Mouse (Mus musculus) adrenal gland, adult 2 months (tissue): ENCODE results near the gene Clk2. TPM values are rescaled to one million over a fixed set of nuclear protein-coding genes. Genes with fewer than 3 reads are reported as not detected.
"Not testable (repeated sequence)": the region's sequence is repeated elsewhere in the genome, so short reads cannot be mapped to it uniquely, and the experiment has no call there.

Source experiments
- DNase-seq: peaks from one replicate; pipeline ENCODE4 v3.0.0; 2021
- polyA plus RNA-seq: library from polyadenylated mRNA; depleted of rRNA; stranded (reverse); fragments of >200 nt; gene quantifications from 2 replicates; pipeline ENCODE4 v1.2.3, GENCODE M21; 2012
- total RNA-seq, 2 experiments: library from RNA; stranded (reverse); gene quantifications; 2 replicates each; pipeline ENCODE4 v1.2.3; 2021

Clk2 gene
- total and polyA plus RNA-seq, 3 experiments = 39.3 to 73.3 (median 63.4) TPM

DNA sequence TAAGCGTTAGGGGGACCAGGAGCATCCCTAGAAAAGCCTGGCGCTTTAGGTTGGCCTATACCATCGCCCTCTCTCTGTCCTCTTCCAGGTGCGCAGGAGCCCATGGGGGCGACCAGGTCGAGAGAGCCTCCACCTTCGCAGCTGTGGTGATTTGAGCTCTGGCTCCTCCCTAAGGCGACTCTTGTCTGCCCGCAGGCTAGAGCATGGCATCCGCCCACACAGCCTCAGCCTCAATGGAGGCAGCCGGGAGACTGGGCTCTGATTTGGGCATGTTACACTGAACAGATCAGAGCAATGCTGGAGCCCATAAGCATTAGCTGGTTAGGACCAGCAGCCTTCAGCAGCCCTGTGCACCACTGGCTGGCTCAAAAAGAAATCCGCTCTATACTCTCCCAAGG is 23.9 kb downstream of the Clk2 start:
- DNase-seq = no peak

DNA sequence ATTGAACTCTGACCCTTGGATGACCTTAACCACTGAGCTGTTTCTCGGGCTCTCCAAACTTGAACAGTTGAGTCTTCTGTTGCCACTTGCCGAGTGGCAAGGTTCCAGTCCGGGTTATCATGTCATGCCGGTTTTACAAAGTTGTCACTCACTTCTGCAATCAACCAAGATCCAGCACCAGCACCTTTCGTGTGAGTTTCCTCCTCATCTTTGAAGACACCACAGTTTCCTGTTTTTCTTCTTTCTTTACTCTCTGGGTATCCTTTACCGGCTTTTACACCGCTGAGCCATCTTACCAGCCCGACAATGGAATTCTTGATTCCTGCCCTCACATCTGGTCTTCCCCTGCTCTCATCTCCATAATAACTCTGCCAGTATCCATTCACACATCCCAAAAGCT is 25.8 kb downstream of the Clk2 start:
- DNase-seq = no peak

DNA sequence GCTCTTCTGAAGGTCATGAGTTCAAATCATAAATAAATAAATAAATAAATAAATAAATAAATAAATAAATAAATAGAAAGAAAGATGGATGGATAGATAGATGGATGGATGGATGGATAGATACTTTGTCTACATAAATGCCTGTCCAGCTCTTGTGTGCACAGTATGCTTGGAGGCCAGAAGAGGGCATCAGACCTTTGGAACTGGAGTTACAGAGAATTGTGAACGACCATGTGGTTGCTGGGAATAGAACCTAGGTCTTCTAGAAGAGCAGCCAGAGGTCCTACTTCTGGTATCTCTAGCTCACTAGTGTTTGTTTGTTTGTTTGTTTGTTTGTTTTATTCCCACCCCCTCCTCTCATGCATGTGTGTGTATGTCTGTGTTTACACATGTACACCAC is 28.8 kb downstream of the Clk2 start:
- no peak for DNase-seq

DNA sequence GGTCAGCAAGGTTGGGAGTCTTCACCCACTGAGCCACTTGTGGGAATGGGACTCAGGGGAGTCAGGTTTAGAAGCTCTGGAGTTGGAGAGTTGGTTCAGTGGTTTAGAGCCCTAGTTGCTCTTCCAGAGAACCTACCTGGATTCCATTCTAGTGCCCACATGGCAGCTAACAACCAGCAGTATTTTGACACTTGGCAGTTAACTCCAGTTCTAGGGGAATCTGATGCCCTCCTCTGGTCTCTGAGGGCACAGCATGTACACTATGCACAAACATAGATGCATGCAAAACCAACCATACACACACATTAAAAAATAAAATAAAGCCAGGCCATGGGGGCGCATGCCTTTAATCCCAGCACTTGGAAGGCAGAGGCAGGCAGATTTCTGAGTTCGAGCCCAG is 29.3 kb downstream of the Clk2 start:
- DNase-seq = no peak

DNA sequence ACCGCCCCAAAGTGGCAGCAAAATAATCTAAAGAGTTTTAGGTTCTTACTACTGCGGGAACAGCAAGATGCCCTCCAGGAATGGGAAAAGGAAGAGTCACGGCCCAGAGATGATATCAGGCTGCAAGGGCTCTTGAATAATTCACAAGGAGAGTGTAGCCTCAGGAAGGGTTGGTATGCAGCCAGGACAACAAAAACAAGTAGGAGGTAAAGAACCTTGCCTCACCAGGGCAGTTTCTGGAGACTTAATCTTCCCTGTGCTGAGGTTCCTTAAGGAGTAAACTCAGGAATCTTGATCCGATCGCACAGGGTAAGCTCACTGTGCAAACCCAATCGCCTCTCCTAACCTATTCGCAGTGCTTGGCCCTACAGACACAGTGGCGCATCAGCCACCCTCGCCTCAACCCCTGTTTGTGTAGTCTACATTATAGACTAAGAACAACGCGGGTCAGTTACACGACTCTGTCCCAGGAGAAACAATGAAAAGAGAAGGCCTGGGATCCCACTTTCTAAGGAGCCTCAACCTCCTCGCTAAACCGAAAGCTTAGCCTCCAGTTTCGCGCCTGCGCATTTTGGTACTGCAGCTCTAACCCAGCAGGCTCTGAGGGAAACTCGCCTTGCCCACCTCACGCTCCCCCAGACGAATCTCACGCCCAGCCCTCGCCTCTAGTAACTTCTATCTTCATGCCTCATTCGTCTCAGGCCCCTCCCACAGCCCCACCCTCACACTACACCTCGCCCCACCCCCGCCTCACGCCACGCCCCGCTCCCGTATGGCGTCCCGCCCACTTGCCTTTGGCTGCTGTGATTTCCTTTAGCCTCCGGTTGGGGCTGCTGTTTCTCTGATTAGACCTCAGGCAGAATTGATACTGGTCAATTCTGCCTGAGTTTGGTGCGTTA is 31.6 kb downstream of the Clk2 start:
- peak; percentile 91 for DNase-seq

DNA sequence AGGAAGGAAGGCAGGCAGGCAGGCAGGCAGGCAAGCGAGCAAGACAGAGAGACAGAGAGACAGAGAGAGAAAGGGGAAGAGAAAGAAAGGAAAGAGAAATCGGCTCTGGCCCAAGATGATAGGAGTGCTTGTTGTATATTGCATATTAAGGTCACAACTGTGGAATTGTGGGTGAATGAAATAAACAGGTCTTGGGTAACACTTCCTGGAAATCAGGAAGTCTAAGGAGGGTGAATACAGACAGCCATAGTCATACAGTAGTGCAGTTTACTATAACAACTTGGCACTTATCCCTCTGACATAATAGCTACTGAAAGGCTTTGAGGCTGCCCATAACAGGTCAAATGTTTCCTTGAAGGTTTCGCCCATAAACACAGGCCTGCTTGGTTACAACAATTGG is 35.2 kb downstream of the Clk2 start:
- no peak for DNase-seq

DNA sequence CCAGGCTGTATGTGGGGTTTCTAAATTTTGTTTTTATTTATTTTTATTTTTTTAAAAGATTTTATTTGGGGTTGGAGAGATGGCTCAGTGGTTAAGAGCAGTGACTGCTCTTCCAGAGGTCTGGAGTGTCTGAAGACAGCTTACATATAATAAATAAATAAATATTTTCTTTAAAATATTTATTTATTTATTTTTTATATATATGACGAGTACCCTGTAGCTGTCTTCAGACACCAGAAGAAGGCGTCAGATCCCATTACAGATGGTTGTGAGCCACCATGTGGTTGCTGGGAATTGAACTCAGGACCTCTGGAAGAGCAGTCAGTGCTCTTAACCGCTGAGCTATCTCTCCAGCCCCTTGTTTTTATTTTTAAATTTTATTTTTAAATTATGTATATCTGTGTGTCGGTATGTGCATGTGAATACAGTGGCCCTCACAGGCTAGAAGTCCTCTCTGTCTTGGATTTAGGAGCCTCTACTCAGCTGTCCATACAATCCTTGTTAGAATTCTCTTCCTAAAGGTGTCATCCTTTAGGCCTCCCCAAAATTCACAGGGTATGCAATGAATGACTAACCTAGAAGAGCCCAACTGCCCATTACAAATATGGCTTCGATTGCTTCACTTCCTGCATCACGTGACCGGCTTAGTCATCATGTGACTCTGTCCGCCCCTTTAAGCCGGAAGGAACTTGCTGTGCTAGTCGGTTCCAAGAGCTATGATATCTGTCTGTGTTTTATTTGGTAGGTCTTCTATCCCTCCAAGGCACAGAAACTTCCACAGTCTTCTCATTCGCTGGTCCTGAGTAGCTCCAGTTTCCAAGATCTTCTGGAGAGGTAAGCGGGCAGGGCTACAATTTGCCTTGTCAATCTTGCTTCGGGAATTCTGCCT is 37.9 kb downstream of the Clk2 start, which contains the start of gene Gba:
Gene Gba, plus strand, starts transcription at position 676 of the 889 bp plus-strand sequence.
- DNase-seq = peak; percentile 88

DNA sequence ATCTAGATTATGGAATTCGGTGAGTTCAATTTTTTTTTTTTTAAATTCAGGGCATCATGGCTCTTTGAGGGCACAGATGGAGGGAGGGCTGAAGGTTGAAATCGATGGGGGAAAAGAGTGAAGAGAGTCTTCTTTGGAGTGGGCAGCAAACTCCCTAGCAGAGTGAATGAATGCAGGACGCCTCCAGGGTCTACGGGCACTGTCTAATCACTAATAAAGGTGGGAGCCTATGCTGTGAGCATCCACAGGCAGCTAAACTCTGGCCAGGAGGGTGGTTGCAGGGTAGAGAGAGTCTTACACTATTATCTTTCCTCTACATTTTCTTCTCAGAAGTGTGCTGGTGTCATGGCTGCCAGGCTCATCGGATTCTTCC is 38.5 kb downstream of the Clk2 start:
- DNase-seq = no peak

DNA sequence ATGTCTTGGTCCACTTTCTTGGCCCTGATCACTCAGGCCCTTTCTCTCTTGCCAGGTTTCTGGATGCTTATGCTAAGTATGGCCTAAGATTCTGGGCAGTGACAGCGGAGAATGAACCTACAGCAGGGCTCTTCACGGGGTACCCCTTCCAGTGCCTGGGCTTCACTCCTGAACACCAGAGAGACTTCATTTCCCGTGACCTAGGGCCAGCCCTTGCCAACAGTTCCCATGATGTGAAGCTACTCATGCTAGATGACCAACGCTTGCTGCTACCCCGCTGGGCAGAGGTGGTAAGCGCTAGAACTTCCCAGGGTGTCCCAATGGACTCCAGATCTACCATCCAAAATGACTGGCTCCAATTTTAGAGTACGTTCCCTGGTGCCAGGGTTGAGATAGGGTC is 41.5 kb downstream of the Clk2 start:
- no peak for DNase-seq

DNA sequence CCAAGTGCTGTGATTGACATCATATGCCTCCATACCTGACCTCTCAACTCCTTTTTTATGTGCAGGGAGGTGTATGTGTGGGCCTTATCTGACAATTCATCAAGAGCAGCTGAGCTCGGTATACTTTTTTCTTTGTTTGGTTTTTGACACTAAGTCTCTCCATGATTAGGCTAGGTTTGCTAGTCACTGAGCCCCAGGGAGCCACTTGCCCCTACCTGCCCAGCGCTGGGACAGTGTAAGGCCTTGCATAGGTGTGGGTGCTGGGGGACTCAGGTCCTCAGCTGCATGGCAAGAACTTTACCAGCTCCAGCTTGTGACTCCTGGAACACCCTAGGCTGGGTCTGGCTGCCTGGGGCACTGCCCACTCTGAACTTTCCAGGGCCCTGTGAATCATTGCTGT is 42.1 kb downstream of the Clk2 start:
- no peak for DNase-seq

DNA sequence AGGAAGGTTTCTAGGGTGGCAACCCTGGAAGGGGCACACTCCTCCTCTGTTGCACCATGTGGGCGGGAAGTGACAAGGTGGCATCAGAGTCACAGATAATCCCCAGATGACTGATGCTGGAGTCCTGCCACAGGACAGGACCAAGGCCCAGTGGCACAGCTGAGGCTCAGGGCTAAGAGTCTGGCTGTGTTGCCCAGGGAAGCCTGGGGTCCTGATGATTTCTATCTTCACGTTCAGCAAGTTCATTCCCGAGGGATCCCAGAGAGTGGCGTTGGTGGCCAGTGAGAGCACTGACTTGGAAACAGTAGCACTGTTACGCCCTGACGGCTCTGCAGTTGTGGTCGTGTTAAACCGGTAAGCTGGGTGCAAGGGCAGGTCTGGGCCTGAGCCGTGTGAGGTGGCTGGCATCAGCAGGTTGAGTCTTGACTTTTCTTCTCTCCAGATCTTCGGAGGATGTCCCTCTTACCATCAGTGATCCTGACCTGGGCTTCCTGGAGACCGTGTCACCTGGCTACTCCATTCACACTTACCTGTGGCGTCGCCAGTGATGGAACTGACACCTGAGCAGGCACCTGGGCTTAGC is 43.6 kb downstream of the Clk2 start:
- DNase-seq = no peak

DNA sequence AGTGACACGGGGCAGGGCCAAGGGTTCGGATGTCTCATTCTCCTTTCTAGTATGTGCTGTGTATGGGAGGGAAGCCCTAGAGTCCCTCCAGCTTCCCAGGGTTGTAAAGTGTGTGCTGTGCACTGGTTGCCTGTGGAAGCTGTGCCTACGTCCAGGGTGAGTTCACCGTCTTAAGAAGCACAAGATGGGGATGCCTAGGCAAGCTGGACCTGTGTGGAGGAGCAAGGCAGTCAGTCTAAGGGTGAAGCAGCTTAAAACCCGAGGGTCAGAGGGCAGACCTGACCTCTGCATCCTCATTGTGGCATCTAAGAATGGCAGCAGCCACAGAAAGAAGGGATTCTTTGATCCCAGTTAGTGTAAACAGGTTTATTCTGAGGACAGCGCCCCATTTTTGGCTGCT is 44.1 kb downstream of the Clk2 start:
- DNase-seq = no peak

DNA sequence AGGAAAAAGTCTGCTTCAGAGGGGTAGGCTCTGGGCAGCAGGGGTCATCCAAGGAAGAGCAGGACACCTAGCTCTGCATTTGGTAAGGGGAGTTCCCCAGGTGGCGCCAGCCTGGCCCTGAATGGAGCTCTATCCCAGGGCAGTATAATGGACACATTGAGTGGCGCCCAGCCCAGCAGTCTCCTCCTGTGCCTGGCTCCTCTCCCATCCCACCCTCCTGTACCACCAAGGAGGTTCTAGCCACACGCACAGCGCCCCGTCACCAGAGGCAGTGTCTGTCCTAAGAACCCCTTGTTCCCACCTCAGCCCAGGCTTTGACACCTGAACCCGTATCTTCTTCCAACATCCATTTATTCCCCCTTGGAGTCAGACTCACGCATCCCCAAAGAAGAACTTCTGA is 45.1 kb downstream of the Clk2 start:
- DNase-seq = no peak

DNA sequence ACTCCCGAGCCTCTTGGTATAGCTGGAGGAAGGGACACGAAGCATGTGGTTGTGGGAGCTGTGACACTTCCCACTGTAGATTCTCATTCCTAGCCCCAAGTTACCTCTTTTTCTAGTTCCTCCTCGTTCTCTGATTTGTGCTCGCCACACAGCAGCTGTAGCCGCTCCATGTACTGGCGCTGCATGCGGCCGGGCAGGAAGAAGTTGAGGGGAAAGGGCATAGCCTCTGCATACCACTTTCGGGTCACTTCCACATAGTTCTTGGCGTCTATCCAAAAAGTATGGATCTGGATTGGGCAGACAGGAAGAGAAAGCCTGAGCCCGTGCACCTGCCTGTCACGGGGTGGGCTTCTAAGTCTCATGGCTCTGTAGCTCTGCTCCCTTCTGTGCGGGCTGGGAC is 45.6 kb downstream of the Clk2 start:
- no peak for DNase-seq

DNA sequence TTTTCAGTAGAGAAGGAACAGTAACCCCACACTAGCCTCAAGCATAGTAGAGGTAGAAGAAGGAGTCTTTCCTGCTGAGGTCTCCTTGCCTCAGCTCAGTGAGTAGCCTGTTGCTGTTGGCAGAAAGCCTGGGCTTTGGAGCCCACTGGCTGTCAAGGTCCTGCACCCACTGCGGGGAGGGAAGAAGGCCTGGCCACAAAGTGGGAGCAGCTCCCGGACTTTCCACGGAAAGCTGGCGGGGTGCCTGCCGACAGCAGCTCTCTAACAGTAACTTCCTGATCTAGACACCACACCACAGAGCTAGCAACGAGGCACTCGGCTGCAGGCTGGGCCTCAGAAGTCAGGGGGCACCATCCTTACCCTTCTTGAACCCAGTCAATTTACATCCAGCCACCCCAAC is 46.1 kb downstream of the Clk2 start:
- DNase-seq = peak; percentile 64

DNA sequence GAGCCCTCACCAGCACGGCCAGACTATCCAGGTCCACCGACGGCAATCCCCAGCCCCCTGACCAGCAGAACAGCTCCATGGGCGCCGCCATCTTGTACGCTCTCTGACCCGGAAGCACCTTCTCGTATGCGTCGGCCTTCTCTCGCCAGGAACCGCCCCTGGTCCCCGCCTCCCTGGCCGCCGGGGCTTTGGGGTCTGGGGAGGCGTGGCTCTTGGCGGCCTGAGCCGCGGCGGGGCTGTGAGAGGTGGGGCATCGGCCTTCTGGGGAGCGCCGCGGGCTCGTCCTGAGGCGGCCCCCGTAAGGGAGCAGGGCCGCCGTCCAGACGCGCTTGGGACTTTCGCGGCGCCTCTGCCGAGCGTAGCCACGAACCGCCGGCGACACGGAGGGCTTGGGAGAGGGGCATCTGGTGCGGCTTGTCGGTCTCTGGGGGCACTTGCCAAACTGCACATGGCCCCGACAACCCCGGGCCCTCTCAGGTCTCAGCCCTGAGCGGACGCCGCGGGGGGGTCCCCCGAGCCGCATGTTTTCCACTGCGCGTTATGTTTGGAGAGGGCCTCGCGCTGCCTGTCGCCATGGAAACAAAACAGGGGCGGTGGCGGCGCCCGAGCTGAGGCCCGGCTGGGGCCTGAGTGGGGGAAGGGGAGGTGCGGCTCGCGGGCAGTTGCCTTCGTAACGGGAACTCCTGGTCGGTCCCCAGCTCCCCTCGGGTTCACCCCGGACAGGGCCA is 49.4 kb downstream of the Clk2 start:
- peak; percentile 95 for DNase-seq

DNA sequence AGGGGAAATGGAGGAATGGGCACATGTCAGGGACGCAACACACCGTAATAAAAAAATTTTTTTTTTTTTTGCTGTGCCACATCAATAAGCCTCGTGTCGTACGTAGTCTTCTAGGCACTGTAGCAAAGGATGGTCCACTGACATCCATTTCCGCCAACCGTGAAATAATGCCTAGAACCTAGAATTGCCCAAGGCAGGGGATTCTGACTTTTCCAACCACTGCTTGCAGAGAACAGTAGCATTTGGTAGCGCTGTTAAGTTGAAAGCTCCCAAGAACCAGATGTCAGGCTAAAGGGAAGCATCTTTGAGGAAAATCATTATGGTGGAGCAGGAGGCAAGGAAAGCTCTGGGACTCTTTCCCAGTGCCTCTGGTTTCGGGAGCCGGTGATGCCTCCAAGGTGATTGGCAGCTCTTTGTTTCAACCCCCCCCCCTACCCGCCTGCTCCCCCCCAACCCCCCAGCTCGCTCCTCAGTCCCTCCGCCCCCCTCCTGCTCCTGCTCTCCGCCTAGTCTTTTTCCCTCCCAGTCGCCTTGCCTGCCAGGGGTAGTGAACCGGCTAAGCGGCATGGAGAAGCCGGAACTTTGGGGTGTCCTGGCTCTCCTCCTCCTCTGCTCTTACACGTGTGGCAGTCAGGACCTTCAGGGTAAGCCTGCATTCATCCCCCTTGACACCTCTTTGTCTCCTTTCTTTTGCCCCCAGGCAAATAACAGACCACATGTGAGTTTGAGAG is 50.3 kb downstream of the Clk2 start, which contains the start of gene Thbs3:
Gene Thbs3, plus strand, starts transcription at position 500 of the 731 bp plus-strand sequence.
- no peak for DNase-seq

DNA sequence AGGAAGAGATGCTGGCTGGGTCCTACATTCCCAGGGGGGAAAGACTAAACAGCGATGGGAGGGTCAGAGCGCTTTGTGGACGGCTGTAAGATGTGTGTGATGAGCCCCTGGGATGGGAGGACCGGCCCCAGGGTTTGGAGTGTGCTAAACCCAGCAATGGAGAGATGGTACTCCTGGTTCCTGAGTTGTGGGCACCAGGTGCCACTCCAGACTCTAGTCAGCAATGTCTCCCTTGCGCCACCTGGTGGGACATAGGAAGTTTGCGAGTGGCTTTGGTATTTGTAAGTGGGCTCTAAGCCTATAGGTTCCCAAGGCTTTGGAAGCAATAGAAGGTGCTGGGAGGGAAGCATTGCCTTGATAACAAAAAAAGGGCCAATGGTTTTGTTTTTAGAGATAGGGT is 51.3 kb downstream of the Clk2 start:
- DNase-seq = peak; percentile 77

DNA sequence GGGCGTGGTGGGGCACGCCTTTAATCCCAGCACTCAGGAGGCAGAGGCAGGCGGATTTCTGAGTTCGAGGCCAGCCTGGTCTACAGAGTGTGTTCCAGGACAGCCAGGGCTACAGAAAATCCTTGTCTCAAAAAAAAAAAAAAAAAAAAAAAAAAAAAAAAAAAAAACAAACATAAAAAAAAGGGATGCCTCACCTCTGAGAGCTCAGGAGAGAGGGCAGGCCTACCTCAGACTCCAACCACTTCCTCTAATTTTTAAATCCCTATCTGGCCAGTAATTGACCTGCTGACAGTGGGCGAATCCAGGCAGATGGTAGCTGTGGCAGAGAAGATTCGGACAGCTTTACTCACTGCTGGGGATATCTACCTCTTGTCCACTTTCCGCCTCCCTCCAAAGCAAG is 51.8 kb downstream of the Clk2 start:
- DNase-seq = not testable (repeated sequence)

DNA sequence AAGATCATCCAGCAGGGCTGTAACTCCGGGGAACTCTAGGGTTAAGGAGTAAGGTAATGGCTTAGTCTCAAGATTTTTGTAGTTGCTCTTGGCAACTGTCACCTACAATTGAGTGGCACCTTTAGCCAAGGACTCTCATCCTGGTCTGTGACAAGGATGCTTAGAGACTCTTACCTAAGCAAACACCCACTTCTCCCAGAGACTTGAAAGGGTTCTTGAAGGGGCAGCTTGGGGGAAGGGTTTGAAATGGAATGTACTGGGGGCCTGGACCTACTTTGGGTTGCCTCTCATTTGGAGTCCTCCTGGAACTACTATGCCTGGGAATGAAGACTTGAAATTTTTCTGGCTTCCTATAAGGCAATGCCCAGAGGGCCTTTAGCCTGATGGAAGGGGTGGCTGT is 53.7 kb downstream of the Clk2 start:
- DNase-seq = no peak

DNA sequence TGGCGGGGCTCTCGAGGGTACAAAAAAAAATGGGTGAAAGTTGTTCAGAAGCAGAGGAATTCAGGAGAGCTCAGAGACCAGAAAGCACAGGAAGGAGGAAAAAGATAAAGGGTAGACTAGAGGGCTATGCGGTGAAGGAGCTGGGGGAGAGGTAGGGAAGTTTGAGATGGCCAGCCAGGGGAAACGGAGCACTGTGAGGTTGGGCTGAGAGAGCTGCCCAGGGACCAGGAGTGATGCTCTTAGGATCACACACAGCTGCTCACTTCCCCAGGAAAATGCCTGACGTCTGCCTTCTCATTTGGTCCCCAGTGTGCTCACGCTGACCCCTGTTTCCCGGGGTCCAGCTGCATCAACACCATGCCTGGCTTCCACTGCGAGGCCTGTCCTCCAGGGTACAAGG is 55.0 kb downstream of the Clk2 start:
- no peak for DNase-seq
